Mouse (Mus musculus) midbrain, embryonic 14.5 days (tissue): ENCODE measurements around the gene Lap3. TPM values are rescaled to one million over a fixed set of nuclear protein-coding genes. Genes with fewer than 3 reads are reported as not detected.

ENCODE experiments used
- ATAC-seq: fragments of 200-750 bp; cut with Nextera tagmentation; 2 replicates; pipeline ENCODE4 v1.8.0; 2017; ENCODE audit warnings: moderate number of reproducible peaks, moderate library complexity; ENCODE audit not compliant: low FRiP score, low TSS enrichment
- DNase-seq: peaks from one replicate; pipeline ENCODE4 v3.0.0-alpha.2; 2015
- H3K27ac ChIP-seq: fragments of 300-500 bp; sonication (generic); replicated peaks from 2 replicates; pipeline ENCODE4 v1.5.1; 2014; ENCODE audit warnings: mild to moderate bottlenecking, low read depth, low read length, moderate library complexity
- H3K27me3 ChIP-seq: fragments of 300-500 bp; sonication (generic); 2 replicates; pipeline ENCODE4 v1.6.1; 2014; ENCODE audit warnings: low read length, control low read depth, mixed read lengths; ENCODE audit not compliant: control insufficient read depth, insufficient read depth
- H3K36me3 ChIP-seq: fragments of 300-500 bp; sonication (generic); 2 replicates; pipeline ENCODE4 v1.6.1; 2014; ENCODE audit warnings: low read length, control low read depth; ENCODE audit not compliant: control insufficient read depth, insufficient read depth
- H3K4me1 ChIP-seq: fragments of 300-500 bp; sonication (generic); 2 replicates; pipeline ENCODE4 v1.6.1; 2014; ENCODE audit warnings: mild to moderate bottlenecking, antibody characterized with exemption, low read length, control low read depth; ENCODE audit not compliant: control insufficient read depth, insufficient read depth
- H3K4me2 ChIP-seq: fragments of 300-500 bp; sonication (generic); 2 replicates; pipeline ENCODE4 v1.6.1; 2014; ENCODE audit warnings: mild to moderate bottlenecking, low read length, moderate library complexity
- H3K4me3 ChIP-seq: fragments of 300-500 bp; sonication (generic); replicated peaks from 2 replicates; pipeline ENCODE4 v1.5.1; 2014; ENCODE audit warnings: low read depth, low read length
- H3K9ac ChIP-seq: fragments of 300-500 bp; sonication (generic); replicated peaks from 2 replicates; pipeline ENCODE4 v1.6.1; 2014; ENCODE audit warnings: mild to moderate bottlenecking, low read length, moderate library complexity
- H3K9me3 ChIP-seq: fragments of 300-500 bp; sonication (generic); 2 replicates; pipeline ENCODE4 v1.6.1; 2016; ENCODE audit warnings: low read length, control low read depth, mixed read lengths; ENCODE audit not compliant: control insufficient read depth
- WGBS: fragments of 180-500 bp; shearing (Covaris S2); extraction: QIAGEN DNeasy Blood & Tissue Kit; methylation state at CpG from one replicate; pipeline ENCODE4 v1.1.7; 2014; 5-methylcytosine and 5-hydroxymethylcytosine counted together
- polyA plus RNA-seq: library from polyadenylated mRNA; unstranded; fragments of >200 nt; fragmentation: Nextera tagmentation; extraction: Ambion mirVana; gene quantifications from 2 replicates; pipeline ENCODE4 v1.2.1, GENCODE M21; 2014

Lap3 gene
- polyA plus RNA-seq, 1 experiment from 2014 or later = 36.3 TPM

- no peaks in the 10 kb centered on the region for H3K9me3 ChIP-seq
- H3K4me2 ChIP-seq = no peak overlapping the region
- no peaks in the 10 kb centered on the region for H3K27me3 ChIP-seq
- H3K27ac ChIP-seq = no peak overlapping the region
- no peaks in the 10 kb centered on the region for H3K36me3 ChIP-seq
- WGBS = 94% methylated on average over 1 of the region's 1 CpGs
- no peak for ATAC-seq
- H3K4me3 ChIP-seq = no peak overlapping the region
- no peaks in the 10 kb centered on the region for H3K4me1 ChIP-seq
- DNase-seq = no peak
- H3K9ac ChIP-seq = no peak overlapping the region
These were observed 19.7 kb upstream of the Lap3 start for GRCm38 (mm10) chr5:45473521-45473920.

- Histone ChIP-seq H3K9me3 (no peaks in the 10 kb centered on the region), H3K4me1 (no peaks in the 10 kb centered on the region), H3K27ac (no peak overlapping the region), H3K27me3 (no peaks in the 10 kb centered on the region), H3K4me3 (no peak overlapping the region), H3K4me2 (no peak overlapping the region), H3K36me3 (no peaks in the 10 kb centered on the region), H3K9ac (no peak overlapping the region)
- 28% methylated on average over 6 of the region's 6 CpGs for whole genome bisulfite sequencing
- no peak for ATAC-seq
- DNase-seq = peak; percentile 93
These were observed 19.0 kb upstream of the Lap3 start for GRCm38 (mm10) chr5:45474215-45474614.

- Histone ChIP-seq H3K9ac (no peak overlapping the region), H3K4me3 (no peak overlapping the region), H3K36me3 (no peaks in the 10 kb centered on the region), H3K4me2 (no peak overlapping the region), H3K27ac (no peak overlapping the region), H3K9me3 (no peaks in the 10 kb centered on the region), H3K4me1 (no peaks in the 10 kb centered on the region), H3K27me3 (no peaks in the 10 kb centered on the region)
- DNase-seq (no peak), ATAC-seq (no peak)
- WGBS = 76% methylated on average over 3 of the region's 4 CpGs
These were observed 18.4 kb upstream of the Lap3 start for GRCm38 (mm10) chr5:45474758-45475157.

GRCm38 (mm10) chr5:45475771-45476170, 17.4 kb upstream of the Lap3 start:
- Histone ChIP-seq H3K27me3 (no peaks in the 10 kb centered on the region), H3K4me1 (no peaks in the 10 kb centered on the region), H3K27ac (no peak overlapping the region), H3K4me2 (no peak overlapping the region), H3K9ac (no peak overlapping the region), H3K9me3 (no peaks in the 10 kb centered on the region), H3K36me3 (no peaks in the 10 kb centered on the region), H3K4me3 (no peak overlapping the region)
- DNase-seq (no peak), ATAC-seq (no peak)
- WGBS = 91% methylated on average over 5 of the region's 5 CpGs

GRCm38 (mm10) chr5:45476288-45476687, 16.9 kb upstream of the Lap3 start:
- H3K36me3 ChIP-seq = no peaks in the 10 kb centered on the region
- no peaks in the 10 kb centered on the region for H3K4me1 ChIP-seq
- no peak overlapping the region; the same call in 1 of the 2 replicates for H3K4me2 ChIP-seq
- no peaks in the 10 kb centered on the region for H3K9me3 ChIP-seq
- H3K27me3 ChIP-seq = no peaks in the 10 kb centered on the region
- H3K4me3 ChIP-seq = no peak overlapping the region
- no peak overlapping the region for H3K9ac ChIP-seq
- DNase-seq (peak; percentile 42), ATAC-seq (no peak)
- 23% methylated on average over 6 of the region's 6 CpGs for WGBS
- no peak overlapping the region for H3K27ac ChIP-seq

- H3K9ac ChIP-seq = no peak overlapping the region
- H3K4me3 ChIP-seq = no peak overlapping the region
- no peak for ATAC-seq
- H3K4me1 ChIP-seq = no peaks in the 10 kb centered on the region
- no peaks in the 10 kb centered on the region for H3K27me3 ChIP-seq
- H3K9me3 ChIP-seq = no peaks in the 10 kb centered on the region
- WGBS = 81% methylated on average over 7 of the region's 7 CpGs
- H3K27ac ChIP-seq = no peak overlapping the region
- DNase-seq = no peak
- H3K4me2 ChIP-seq = no peak overlapping the region
- H3K36me3 ChIP-seq = no peaks in the 10 kb centered on the region
These were observed 15.6 kb upstream of the Lap3 start for GRCm38 (mm10) chr5:45477601-45478000.

- WGBS = 88% methylated on average over 1 of the region's 1 CpGs
- ATAC-seq (no peak), DNase-seq (no peak)
These were observed 13.1 kb upstream of the Lap3 start for GRCm38 (mm10) chr5:45480066-45480465.

GRCm38 (mm10) chr5:45481125-45481524, 12.0 kb upstream of the Lap3 start:
- no peak for ATAC-seq
- no peaks in the 10 kb centered on the region for H3K27me3 ChIP-seq
- no peak for DNase-seq
- H3K36me3 ChIP-seq = no peaks in the 10 kb centered on the region
- WGBS = 90% methylated on average over 2 of the region's 2 CpGs
- H3K27ac ChIP-seq = no peak overlapping the region
- H3K4me2 ChIP-seq = no peak overlapping the region
- H3K4me1 ChIP-seq = no peaks in the 10 kb centered on the region
- no peaks in the 10 kb centered on the region for H3K9me3 ChIP-seq
- no peak overlapping the region for H3K9ac ChIP-seq
- no peak overlapping the region for H3K4me3 ChIP-seq

More at GRCm38 (mm10) chr5:45480066-45480465, 13.1 kb upstream of the Lap3 start:
- Histone ChIP-seq H3K36me3 (no peaks in the 10 kb centered on the region), H3K9ac (no peak overlapping the region), H3K4me1 (no peaks in the 10 kb centered on the region), H3K4me2 (no peak overlapping the region), H3K4me3 (no peak overlapping the region), H3K27ac (no peak overlapping the region), H3K27me3 (no peaks in the 10 kb centered on the region), H3K9me3 (no peaks in the 10 kb centered on the region)

- no peak overlapping the region for H3K27ac ChIP-seq
- no peak overlapping the region for H3K9ac ChIP-seq
- H3K4me3 ChIP-seq = no peak overlapping the region
- 83% methylated on average over 3 of the region's 3 CpGs for WGBS
- H3K27me3 ChIP-seq = no peaks in the 10 kb centered on the region
- no peaks in the 10 kb centered on the region for H3K4me1 ChIP-seq
- H3K4me2 ChIP-seq = no peak overlapping the region
- no peaks in the 10 kb centered on the region for H3K9me3 ChIP-seq
- H3K36me3 ChIP-seq = no peaks in the 10 kb centered on the region
- DNase-seq = no peak
- ATAC-seq = no peak
These were observed 10.6 kb upstream of the Lap3 start for GRCm38 (mm10) chr5:45482607-45483006.
